Mouse (Mus musculus): ENCODE measurements around the gene Gtf2a1. TPM values are rescaled to one million over a fixed set of nuclear protein-coding genes. Genes with fewer than 3 reads are reported as not detected.

Gtf2a1 gene
- polyA plus RNA-seq, 2 experiments: 16.0 to 32.0 TPM

- Histone ChIP-seq H3K27me3 (ENCODE audit: control insufficient read depth, insufficient read depth, low read length) (no peaks in the 10 kb centered on the region), H3K9ac (ENCODE audit: low read depth, low read length, severe bottlenecking) (no peak overlapping the region), H3K4me1 (ENCODE audit: control insufficient read depth, insufficient read depth, low read length) (0 out of 2 replicates have a peak, but pooled peaks cover 2% of the 10 kb centered on the region), H3K9me3 (ENCODE audit: control insufficient read depth, low read length) (no peaks in the 10 kb centered on the region), H3K27ac (replicated peaks; ENCODE audit: low read depth, low read length) (no peak overlapping the region), H3K4me2 (replicated peaks; ENCODE audit: low read depth, low read length, severe bottlenecking) (no peak overlapping the region), H3K4me3 (replicated peaks; ENCODE audit: low read length) (no peak overlapping the region), H3K36me3 (ENCODE audit: control insufficient read depth, insufficient read depth, low read length) (no peaks in the 10 kb centered on the region)
- no peak for TF ChIP-seq POLR2A (IDR thresholded peaks at IDR 0.05; ENCODE audit: borderline replicate concordance, extremely low read depth, insufficient read depth, insufficient read length)
- 90% methylated on average over 5 of the region's 5 CpGs for WGBS
- no peak for DNase-seq (ENCODE audit: low spot score)
- no peak for ATAC-seq (ENCODE audit: low FRiP score, low read depth)
These were observed 19.1 kb upstream of the Gtf2a1 start for GRCm38 (mm10) chr12:91609425-91609824.

- H3K4me1 ChIP-seq (ENCODE audit: control insufficient read depth, insufficient read depth, low read length): 0 out of 2 replicates have a peak, but pooled peaks cover 2% of the 10 kb centered on the region
- no peak overlapping the region for H3K4me3 ChIP-seq (replicated peaks; ENCODE audit: low read length)
- H3K27ac ChIP-seq (replicated peaks; ENCODE audit: low read depth, low read length): no peak overlapping the region
- no peaks in the 10 kb centered on the region for H3K9me3 ChIP-seq (ENCODE audit: control insufficient read depth, low read length)
- no peak for ATAC-seq (ENCODE audit: low FRiP score, low read depth)
- no peak overlapping the region for H3K9ac ChIP-seq (ENCODE audit: low read depth, low read length, severe bottlenecking)
- no peaks in the 10 kb centered on the region for H3K27me3 ChIP-seq (ENCODE audit: control insufficient read depth, insufficient read depth, low read length)
- DNase-seq (ENCODE audit: low spot score): no peak
- H3K36me3 ChIP-seq (ENCODE audit: control insufficient read depth, insufficient read depth, low read length): no peaks in the 10 kb centered on the region
- no peak overlapping the region for H3K4me2 ChIP-seq (replicated peaks; ENCODE audit: low read depth, low read length, severe bottlenecking)
- no peak for TF ChIP-seq POLR2A (IDR thresholded peaks at IDR 0.05; ENCODE audit: borderline replicate concordance, extremely low read depth, insufficient read depth, insufficient read length)
- WGBS: 77% methylated on average over 7 of the region's 7 CpGs
These were observed 17.4 kb upstream of the Gtf2a1 start for GRCm38 (mm10) chr12:91607678-91608077.

- no peak overlapping the region for H3K9ac ChIP-seq (ENCODE audit: low read depth, low read length, severe bottlenecking)
- no peak overlapping the region for H3K4me2 ChIP-seq (replicated peaks; ENCODE audit: low read depth, low read length, severe bottlenecking)
- H3K4me3 ChIP-seq (replicated peaks; ENCODE audit: low read length): no peak overlapping the region
- no peaks in the 10 kb centered on the region for H3K36me3 ChIP-seq (ENCODE audit: control insufficient read depth, insufficient read depth, low read length)
- ATAC-seq (ENCODE audit: low FRiP score, low read depth) (no peak), DNase-seq (ENCODE audit: low spot score) (no peak)
- no peak overlapping the region for H3K27ac ChIP-seq (replicated peaks; ENCODE audit: low read depth, low read length)
- H3K4me1 ChIP-seq (ENCODE audit: control insufficient read depth, insufficient read depth, low read length): 0 out of 2 replicates have a peak, but pooled peaks cover 2% of the 10 kb centered on the region
- WGBS: 87% methylated on average over 13 of the region's 13 CpGs
- no peaks in the 10 kb centered on the region for H3K27me3 ChIP-seq (ENCODE audit: control insufficient read depth, insufficient read depth, low read length)
- no peak for TF ChIP-seq POLR2A (IDR thresholded peaks at IDR 0.05; ENCODE audit: borderline replicate concordance, extremely low read depth, insufficient read depth, insufficient read length)
- H3K9me3 ChIP-seq (ENCODE audit: control insufficient read depth, low read length): no peaks in the 10 kb centered on the region
These were observed 16.4 kb upstream of the Gtf2a1 start for GRCm38 (mm10) chr12:91606651-91607050.

GRCm38 (mm10) chr12:91604600-91604999, 14.3 kb upstream of the Gtf2a1 start:
- no peak overlapping the region for H3K27ac ChIP-seq (replicated peaks; ENCODE audit: low read depth, low read length)
- ATAC-seq (ENCODE audit: low FRiP score, low read depth) (peak; percentile 34; the same call in 1 of the 2 replicates), DNase-seq (ENCODE audit: low spot score) (peak; percentile 42)
- 0 out of 2 replicates have a peak, but pooled peaks cover 2% of the 10 kb centered on the region for H3K4me1 ChIP-seq (ENCODE audit: control insufficient read depth, insufficient read depth, low read length)
- 39% methylated on average over 6 of the region's 6 CpGs for WGBS
- H3K27me3 ChIP-seq (ENCODE audit: control insufficient read depth, insufficient read depth, low read length): no peaks in the 10 kb centered on the region
- no peak overlapping the region for H3K4me3 ChIP-seq (replicated peaks; ENCODE audit: low read length)
- no peak overlapping the region for H3K4me2 ChIP-seq (replicated peaks; ENCODE audit: low read depth, low read length, severe bottlenecking)
- H3K36me3 ChIP-seq (ENCODE audit: control insufficient read depth, insufficient read depth, low read length): no peaks in the 10 kb centered on the region
- H3K9me3 ChIP-seq (ENCODE audit: control insufficient read depth, low read length): no peaks in the 10 kb centered on the region
- TF ChIP-seq POLR2A (IDR thresholded peaks at IDR 0.05; ENCODE audit: borderline replicate concordance, extremely low read depth, insufficient read depth, insufficient read length): no peak
- no peak overlapping the region for H3K9ac ChIP-seq (ENCODE audit: low read depth, low read length, severe bottlenecking)

- Histone ChIP-seq H3K9me3 (ENCODE audit: control insufficient read depth, low read length) (no peaks in the 10 kb centered on the region), H3K27me3 (ENCODE audit: control insufficient read depth, insufficient read depth, low read length) (no peaks in the 10 kb centered on the region), H3K27ac (replicated peaks; ENCODE audit: low read depth, low read length) (no peak overlapping the region), H3K4me3 (replicated peaks; ENCODE audit: low read length) (no peak overlapping the region), H3K4me1 (ENCODE audit: control insufficient read depth, insufficient read depth, low read length) (peaks cover 10% of the 10 kb centered on the region), H3K9ac (ENCODE audit: low read depth, low read length, severe bottlenecking) (no peak overlapping the region), H3K36me3 (ENCODE audit: control insufficient read depth, insufficient read depth, low read length) (no peaks in the 10 kb centered on the region), H3K4me2 (replicated peaks; ENCODE audit: low read depth, low read length, severe bottlenecking) (no peak overlapping the region)
- DNase-seq (ENCODE audit: low spot score): no peak
- no peak for ATAC-seq (ENCODE audit: low FRiP score, low read depth)
- TF ChIP-seq POLR2A (IDR thresholded peaks at IDR 0.05; ENCODE audit: borderline replicate concordance, extremely low read depth, insufficient read depth, insufficient read length): no peak
- WGBS: 96% methylated on average over 3 of the region's 3 CpGs
These were observed 1.8 kb upstream of the Gtf2a1 start for GRCm38 (mm10) chr12:91592128-91592527.

GRCm38 (mm10) chr12:91591191-91591590, 904 bp upstream of the Gtf2a1 start:
- 96% methylated on average over 1 of the region's 1 CpGs for WGBS
- peak overlapping the region; percentile 90 for H3K4me3 ChIP-seq (replicated peaks; ENCODE audit: low read length)
- no peak for DNase-seq (ENCODE audit: low spot score)
- peak overlapping the region; percentile 100 for H3K27ac ChIP-seq (replicated peaks; ENCODE audit: low read depth, low read length)
- TF ChIP-seq POLR2A (IDR thresholded peaks at IDR 0.05; ENCODE audit: borderline replicate concordance, extremely low read depth, insufficient read depth, insufficient read length): no peak
- no peaks in the 10 kb centered on the region for H3K27me3 ChIP-seq (ENCODE audit: control insufficient read depth, insufficient read depth, low read length)
- H3K9me3 ChIP-seq (ENCODE audit: control insufficient read depth, low read length): no peaks in the 10 kb centered on the region
- H3K36me3 ChIP-seq (ENCODE audit: control insufficient read depth, insufficient read depth, low read length): no peaks in the 10 kb centered on the region
- peak overlapping the region; percentile 58 for H3K4me2 ChIP-seq (replicated peaks; ENCODE audit: low read depth, low read length, severe bottlenecking)
- ATAC-seq (ENCODE audit: low FRiP score, low read depth): no peak
- peak overlapping the region; percentile 100 for H3K9ac ChIP-seq (ENCODE audit: low read depth, low read length, severe bottlenecking)
- peaks cover 14% of the 10 kb centered on the region for H3K4me1 ChIP-seq (ENCODE audit: control insufficient read depth, insufficient read depth, low read length)

Data from limb, embryonic 14.5 days (tissue).